Mouse (Mus musculus): Measurements from ENCODE around the gene Cdk14. TPM values are rescaled to one million over a fixed set of nuclear protein-coding genes. Genes with fewer than 3 reads are reported as not detected.

Cdk14 gene
- polyA plus RNA-seq, 1 experiment, result 48.5 TPM

DNA sequence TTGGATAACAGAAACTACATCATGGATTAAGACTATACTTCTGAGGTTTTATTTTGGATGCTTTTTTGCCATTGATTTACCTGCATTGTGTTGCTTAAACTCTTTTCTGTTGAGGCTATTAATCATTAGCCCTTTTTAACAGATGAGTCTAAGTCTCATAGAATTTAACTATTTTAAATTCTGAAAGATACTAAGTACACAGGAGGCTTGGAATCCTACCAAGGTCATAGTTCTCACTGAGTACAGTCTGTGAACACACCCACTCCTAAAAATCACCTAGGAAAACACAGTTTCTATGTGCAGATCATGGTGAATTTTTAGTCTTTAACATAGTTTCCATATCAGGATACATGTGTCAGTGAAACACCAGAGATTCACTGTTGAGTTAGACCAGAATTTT lies 658.2 kb downstream of the Cdk14 start:
- Histone ChIP-seq H3K27me3 (ENCODE audit: control insufficient read depth, insufficient read depth, low read length) (no peaks in the 10 kb centered on the region), H3K4me3 (replicated peaks; ENCODE audit: insufficient read depth, low read depth, low read length) (no peak overlapping the region), H3K27ac (ENCODE audit: insufficient read depth, low read length) (no peak overlapping the region), H3K4me1 (ENCODE audit: control insufficient read depth, insufficient read depth, low read length) (no peaks in the 10 kb centered on the region)
- TF ChIP-seq CTCF (IDR thresholded peaks at IDR 0.05; ENCODE audit: borderline replicate concordance, insufficient read depth, low read depth, low read length), result no peak
- no peak for TF ChIP-seq POLR2A (IDR thresholded peaks at IDR 0.05; ENCODE audit: borderline replicate concordance, insufficient read depth, low read length)
- DNase-seq, result no peak

GRCm38 (mm10) chr5:4758331-4759080 lies 661.6 kb downstream of the Cdk14 start:
- no peak for DNase-seq
- TF ChIP-seq CTCF (IDR thresholded peaks at IDR 0.05; ENCODE audit: borderline replicate concordance, insufficient read depth, low read depth, low read length) (no peak), POLR2A (IDR thresholded peaks at IDR 0.05; ENCODE audit: borderline replicate concordance, insufficient read depth, low read length) (no peak)
- Histone ChIP-seq H3K27ac (ENCODE audit: insufficient read depth, low read length) (no peak overlapping the region), H3K4me1 (ENCODE audit: control insufficient read depth, insufficient read depth, low read length) (no peaks in the 10 kb centered on the region; the same call in 1 of the 2 replicates), H3K4me3 (replicated peaks; ENCODE audit: insufficient read depth, low read depth, low read length) (peak overlapping the region; percentile 78), H3K27me3 (ENCODE audit: control insufficient read depth, insufficient read depth, low read length) (no peaks in the 10 kb centered on the region)
- WGBS, result 1% methylated on average over 23 of the region's 23 CpGs

DNA sequence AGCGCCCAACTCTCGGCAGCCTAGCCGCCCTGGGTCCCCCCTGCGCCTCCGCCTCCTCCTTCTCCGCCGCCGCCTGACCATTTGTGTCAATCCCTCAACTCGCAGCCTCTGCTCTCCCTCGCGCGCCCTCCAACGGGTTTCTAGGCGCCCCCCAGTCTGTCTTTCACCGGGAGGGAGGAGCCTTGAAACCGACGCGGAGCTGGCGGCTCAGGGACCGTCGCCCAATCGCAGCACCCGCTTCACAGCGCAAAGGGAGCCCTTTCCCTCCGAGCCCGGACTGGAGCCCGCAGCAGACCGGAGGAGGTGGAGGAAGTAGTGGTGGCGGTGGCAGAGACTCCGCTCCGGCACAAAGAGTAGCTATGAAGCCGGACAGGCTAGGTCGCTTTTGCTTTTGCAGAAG lies 662.2 kb downstream of the Cdk14 start, which contains the start of gene Fzd1:
Fzd1 (minus strand) TSS at position 134 of the 400 bp plus-strand sequence.
- H3K4me1 ChIP-seq (ENCODE audit: control insufficient read depth, insufficient read depth, low read length), result no peaks in the 10 kb centered on the region; the same call in 1 of the 2 replicates
- TF ChIP-seq POLR2A (IDR thresholded peaks at IDR 0.05; ENCODE audit: borderline replicate concordance, insufficient read depth, low read length) (peak; percentile 63; the same call in 1 of the 2 replicates), CTCF (IDR thresholded peaks at IDR 0.05; ENCODE audit: borderline replicate concordance, insufficient read depth, low read depth, low read length) (no peak)
- under 1% methylated on average over 33 of the region's 33 CpGs for WGBS
- no peaks in the 10 kb centered on the region for H3K27me3 ChIP-seq (ENCODE audit: control insufficient read depth, insufficient read depth, low read length)
- H3K4me3 ChIP-seq (replicated peaks; ENCODE audit: insufficient read depth, low read depth, low read length), result peak within 1 kb of the TSS; percentile 78
- peak within 1 kb of the TSS; percentile 30; the same call in 1 of the 2 replicates for H3K27ac ChIP-seq (ENCODE audit: insufficient read depth, low read length)
- peak; percentile 90 to 91 for DNase-seq

DNA sequence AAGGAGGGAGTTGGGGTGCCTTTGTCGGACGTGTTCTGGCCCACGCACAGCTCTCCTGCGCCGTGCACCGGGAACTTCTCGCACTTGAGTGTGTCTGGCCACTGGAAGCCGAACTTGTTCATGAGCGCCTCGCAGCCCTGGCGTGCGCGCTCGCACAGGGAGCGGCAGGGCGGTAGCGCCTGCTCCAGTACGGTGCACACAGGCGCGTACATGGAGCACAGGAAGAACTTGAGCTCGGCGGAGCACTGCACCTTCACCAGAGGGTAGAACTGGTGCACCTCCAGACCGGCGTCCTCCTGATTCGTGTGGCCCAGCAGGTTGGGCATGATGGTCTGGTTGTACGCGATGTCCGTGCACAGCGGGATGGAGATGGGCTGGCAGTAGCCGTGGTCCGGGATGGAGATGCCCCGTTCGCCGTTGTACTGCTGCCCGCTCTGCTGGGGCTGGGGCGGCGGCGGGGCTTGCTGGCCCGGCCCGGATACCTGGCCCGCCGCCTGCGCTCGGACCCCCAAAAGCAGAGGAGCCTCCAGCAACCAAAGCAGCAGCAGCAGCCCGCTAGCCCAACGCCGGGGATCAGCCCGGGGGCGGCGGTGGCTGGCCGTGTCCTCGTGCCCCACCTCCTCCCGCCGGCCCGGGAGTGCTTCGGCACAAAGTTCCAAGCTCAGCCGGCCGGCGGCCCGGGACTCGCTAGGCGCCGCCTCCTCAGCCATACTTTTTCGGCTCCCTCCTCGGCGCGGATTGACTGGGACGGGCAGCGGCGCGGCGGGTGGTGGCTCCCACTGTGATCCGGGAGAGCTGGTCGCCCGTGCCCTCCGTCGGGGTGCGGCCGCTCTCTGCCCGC lies 663.0 kb downstream of the Cdk14 start:
- Histone ChIP-seq H3K27ac (ENCODE audit: insufficient read depth, low read length) (peak overlapping the region; percentile 30; the same call in 1 of the 2 replicates), H3K27me3 (ENCODE audit: control insufficient read depth, insufficient read depth, low read length) (no peaks in the 10 kb centered on the region), H3K4me3 (replicated peaks; ENCODE audit: insufficient read depth, low read depth, low read length) (peak overlapping the region; percentile 78), H3K4me1 (ENCODE audit: control insufficient read depth, insufficient read depth, low read length) (no peaks in the 10 kb centered on the region; the same call in 1 of the 2 replicates)
- peak; percentile 66 to 72 for DNase-seq
- TF ChIP-seq POLR2A (IDR thresholded peaks at IDR 0.05; ENCODE audit: borderline replicate concordance, insufficient read depth, low read length) (no peak), CTCF (IDR thresholded peaks at IDR 0.05; ENCODE audit: borderline replicate concordance, insufficient read depth, low read depth, low read length) (no peak)
- under 1% methylated on average over 78 of the region's 80 CpGs for WGBS

- Histone ChIP-seq H3K4me3 (replicated peaks; ENCODE audit: insufficient read depth, low read depth, low read length) (peak overlapping the region; percentile 78), H3K27me3 (ENCODE audit: control insufficient read depth, insufficient read depth, low read length) (no peaks in the 10 kb centered on the region), H3K27ac (ENCODE audit: insufficient read depth, low read length) (no peak overlapping the region), H3K4me1 (ENCODE audit: control insufficient read depth, insufficient read depth, low read length) (no peaks in the 10 kb centered on the region; the same call in 1 of the 2 replicates)
- peak; percentile 53 to 61 for DNase-seq
- TF ChIP-seq POLR2A (IDR thresholded peaks at IDR 0.05; ENCODE audit: borderline replicate concordance, insufficient read depth, low read length), result no peak
- no peak for TF ChIP-seq CTCF (IDR thresholded peaks at IDR 0.05; ENCODE audit: borderline replicate concordance, insufficient read depth, low read depth, low read length)
- 9% methylated on average over 43 of the region's 43 CpGs for WGBS
Observed at GRCm38 (mm10) chr5:4756001-4756681, 664.0 kb downstream of the Cdk14 start.

- 64% methylated on average over 11 of the region's 11 CpGs for WGBS
Observed at GRCm38 (mm10) chr5:4755326-4755725, 664.8 kb downstream of the Cdk14 start.

DNA sequence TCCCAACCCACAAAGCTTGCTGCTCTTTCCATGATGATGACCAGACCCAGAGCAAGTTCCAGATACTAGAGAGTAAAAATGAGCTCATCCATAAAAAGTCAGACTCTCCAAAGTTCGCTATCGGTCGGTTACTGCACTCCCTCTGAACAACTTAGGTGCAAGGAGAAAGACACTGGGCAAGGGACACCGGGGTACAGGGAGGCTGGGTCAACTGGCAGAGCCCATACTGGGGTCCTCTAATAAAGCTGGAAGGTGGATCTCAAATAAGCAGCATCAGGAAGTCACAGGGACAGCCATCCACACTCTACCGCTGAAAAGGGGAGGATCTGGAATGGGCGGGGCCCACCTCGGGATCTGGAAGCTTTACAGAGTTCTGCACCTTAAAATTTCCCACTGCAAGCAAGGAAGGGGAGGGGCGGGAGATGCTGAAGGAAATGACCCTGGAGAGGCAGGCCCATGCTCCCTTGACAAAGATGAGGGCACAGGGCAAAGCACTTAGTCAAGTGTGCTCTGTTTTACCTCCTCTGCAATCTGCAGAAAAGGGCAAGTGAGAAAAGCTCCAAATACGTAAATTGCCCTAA lies 665.3 kb downstream of the Cdk14 start:
- Histone ChIP-seq H3K27me3 (ENCODE audit: control insufficient read depth, insufficient read depth, low read length) (no peaks in the 10 kb centered on the region), H3K4me3 (replicated peaks; ENCODE audit: insufficient read depth, low read depth, low read length) (peak overlapping the region; percentile 8), H3K27ac (ENCODE audit: insufficient read depth, low read length) (no peak overlapping the region), H3K4me1 (ENCODE audit: control insufficient read depth, insufficient read depth, low read length) (no peaks in the 10 kb centered on the region; the same call in 1 of the 2 replicates)
- DNase-seq, result peak; percentile 10 to 20
- TF ChIP-seq CTCF (IDR thresholded peaks at IDR 0.05; ENCODE audit: borderline replicate concordance, insufficient read depth, low read depth, low read length) (no peak), POLR2A (IDR thresholded peaks at IDR 0.05; ENCODE audit: borderline replicate concordance, insufficient read depth, low read length) (no peak)
- WGBS, result 63% methylated on average over 9 of the region's 9 CpGs

More at GRCm38 (mm10) chr5:4755326-4755725, 664.8 kb downstream of the Cdk14 start:
- Histone ChIP-seq H3K4me1 (ENCODE audit: control insufficient read depth, insufficient read depth, low read length) (no peaks in the 10 kb centered on the region; the same call in 1 of the 2 replicates), H3K4me3 (replicated peaks; ENCODE audit: insufficient read depth, low read depth, low read length) (no peak overlapping the region), H3K27ac (ENCODE audit: insufficient read depth, low read length) (no peak overlapping the region), H3K27me3 (ENCODE audit: control insufficient read depth, insufficient read depth, low read length) (no peaks in the 10 kb centered on the region)
- peak in 1 of 2 experiments; percentile 9 for DNase-seq
- no peak for TF ChIP-seq CTCF (IDR thresholded peaks at IDR 0.05; ENCODE audit: borderline replicate concordance, insufficient read depth, low read depth, low read length)
- TF ChIP-seq POLR2A (IDR thresholded peaks at IDR 0.05; ENCODE audit: borderline replicate concordance, insufficient read depth, low read length), result no peak

Other genes starting within 250 kb of the Cdk14 start
- 0.22 and 0.49 TPM in 2 replicates for gene 1700015F17Rik, start 58.8 kb upstream of the Cdk14 start, polyA plus RNA-seq (2012; rRNA removed)
- 44.9 and 45.0 TPM in 2 replicates for gene Cldn12, start 94.6 kb upstream of the Cdk14 start, polyA plus RNA-seq (2012; rRNA removed)
- gene Gtpbp10, start 139.2 kb upstream of the Cdk14 start, polyA plus RNA-seq (2012; rRNA removed), result 9.0 and 9.2 TPM in 2 replicates
- 0.27 TPM in 1 of 2 replicates, not detected in the other for gene Gm8773, start 153.5 kb upstream of the Cdk14 start, polyA plus RNA-seq (2012; rRNA removed)
- gene Cfap69, start 243.9 kb upstream of the Cdk14 start, polyA plus RNA-seq (2012; rRNA removed), result 10.3 and 11.2 TPM in 2 replicates

All from cerebellum, adult 2 months (tissue).